Mouse (Mus musculus): ENCODE measurements around the gene Apbb2. TPM values are rescaled to one million over a fixed set of nuclear protein-coding genes. Genes with fewer than 3 reads are reported as not detected.

Apbb2 gene
- total and polyA plus RNA-seq, 3 experiments: 0.34 to 0.40 (median 0.34) TPM

GRCm38 (mm10) chr5:66328766-66329165 lies 289.8 kb downstream of the Apbb2 start:
- dilution Hi-C loops (cut with MboI; ENCODE audit: extremely low pct_ligation_motif_present, extremely low pct_unique_long_range_greater_than_20kb, low sequenced_read_pairs): no loop called here
- H3K27me3 ChIP-seq (replicated peaks): no peaks in the 10 kb centered on the region
- DNase-seq (ENCODE audit: extremely low read depth): no peak
- no peak overlapping the region for H3K4me2 ChIP-seq (ENCODE audit: insufficient read depth, low read depth, poor library complexity, severe bottlenecking)
- H3K36me3 ChIP-seq (replicated peaks in 1 of 2; ENCODE audit: control insufficient read depth in 1 of 2, insufficient read depth in 1 of 2, low read length in 1 of 2): no peaks in the 10 kb centered on the region
- in situ Hi-C loops (cut with MboI; ENCODE audit: low pct_ligation_motif_present, low pct_unique_long_range_greater_than_20kb, low sequenced_read_pairs): no loop called here
- H3K79me2 ChIP-seq (replicated peaks; ENCODE audit: control insufficient read depth, extremely low read depth, insufficient read depth, poor library complexity, severe bottlenecking): no peaks in the 10 kb centered on the region
- no peak overlapping the region for H3K27ac ChIP-seq (ENCODE audit: insufficient read depth, low read depth)
- no peak overlapping the region for H3K9ac ChIP-seq (ENCODE audit: insufficient read depth, low read depth)
- TF ChIP-seq USF1 (IDR thresholded peaks at IDR 0.05; ENCODE audit: low read depth, low read length): no peak
- H3K4me1 ChIP-seq (ENCODE audit: control insufficient read depth in 1 of 2, insufficient read depth in 2 of 2): 0 out of 4 replicates have a peak, but pooled peaks cover 0 to 4% of the 10 kb centered on the region in 2 experiments
- H3K4me3 ChIP-seq (replicated peaks in 1 of 3; ENCODE audit: low read depth in 2 of 3, low read length in 2 of 3, poor library complexity in 1 of 3): no peak overlapping the region
- no peaks in the 10 kb centered on the region for H3K9me3 ChIP-seq (replicated peaks; ENCODE audit: low read length)

- Histone ChIP-seq H3K9ac (ENCODE audit: insufficient read depth, low read depth) (no peak overlapping the region), H3K4me2 (ENCODE audit: insufficient read depth, low read depth, poor library complexity, severe bottlenecking) (no peak overlapping the region), H3K9me3 (replicated peaks; ENCODE audit: low read length) (no peaks in the 10 kb centered on the region), H3K27ac (ENCODE audit: insufficient read depth, low read depth) (no peak overlapping the region), H3K79me2 (replicated peaks; ENCODE audit: control insufficient read depth, extremely low read depth, insufficient read depth, poor library complexity, severe bottlenecking) (no peaks in the 10 kb centered on the region), H3K4me1 (ENCODE audit: control insufficient read depth in 1 of 2, insufficient read depth in 2 of 2) (0 out of 4 replicates have a peak, but pooled peaks cover 0 to 4% of the 10 kb centered on the region in 2 experiments), H3K36me3 (replicated peaks in 1 of 2; ENCODE audit: control insufficient read depth in 1 of 2, insufficient read depth in 1 of 2, low read length in 1 of 2) (no peaks in the 10 kb centered on the region), H3K4me3 (replicated peaks in 1 of 3; ENCODE audit: low read depth in 2 of 3, low read length in 2 of 3, poor library complexity in 1 of 3) (no peak overlapping the region), H3K27me3 (replicated peaks) (no peaks in the 10 kb centered on the region)
- DNase-seq (ENCODE audit: extremely low read depth): no peak
- TF ChIP-seq MAX (IDR thresholded peaks at IDR 0.05; ENCODE audit: low read length): no peak
- no peak for TF ChIP-seq JUN (IDR thresholded peaks at IDR 0.05; ENCODE audit: insufficient read depth, low read depth, low read length)
- no peak for TF ChIP-seq RCOR1 (conservative IDR thresholded peaks at IDR 0.05; ENCODE audit: low read depth, low read length)
- TF ChIP-seq SMC3 (IDR thresholded peaks at IDR 0.05; ENCODE audit: low read depth, low read length): no peak
- no peak for TF ChIP-seq ELF1 (IDR thresholded peaks at IDR 0.05; ENCODE audit: low read depth, low read length)
- no peak for TF ChIP-seq MYC (IDR thresholded peaks at IDR 0.05; ENCODE audit: low read depth, low read length)
- no peak for TF ChIP-seq NELFE (IDR thresholded peaks at IDR 0.05; ENCODE audit: low read depth, low read length)
- TF ChIP-seq ZNF384 (IDR thresholded peaks at IDR 0.05; ENCODE audit: low read depth, low read length): no peak
- TF ChIP-seq USF1 (IDR thresholded peaks at IDR 0.05; ENCODE audit: low read depth, low read length): no peak
- no peak for TF ChIP-seq CHD2 (IDR thresholded peaks at IDR 0.05; ENCODE audit: low read length)
- no peak for TF ChIP-seq GABPA (IDR thresholded peaks at IDR 0.05; ENCODE audit: insufficient replicate concordance, low read depth, low read length)
- TF ChIP-seq TCF12 (IDR thresholded peaks at IDR 0.05; ENCODE audit: low read depth, low read length): no peak
- TF ChIP-seq POLR2A (IDR thresholded peaks at IDR 0.05; ENCODE audit: low read depth, low read length): no peak
- TF ChIP-seq SIN3A (IDR thresholded peaks at IDR 0.05; ENCODE audit: low read length): no peak
- TF ChIP-seq USF2 (conservative IDR thresholded peaks at IDR 0.05; ENCODE audit: low read depth, low read length): no peak
- no peak for TF ChIP-seq RAD21 (IDR thresholded peaks at IDR 0.05; ENCODE audit: low read depth, low read length)
- TF ChIP-seq MAFK (IDR thresholded peaks at IDR 0.05; ENCODE audit: insufficient replicate concordance, low read length): no peak
- in situ Hi-C loops (cut with MboI; ENCODE audit: low pct_ligation_motif_present, low pct_unique_long_range_greater_than_20kb, low sequenced_read_pairs): no loop called here
- dilution Hi-C loops (cut with MboI; ENCODE audit: extremely low pct_ligation_motif_present, extremely low pct_unique_long_range_greater_than_20kb, low sequenced_read_pairs): no loop called here
These were observed 290.4 kb downstream of the Apbb2 start for GRCm38 (mm10) chr5:66327949-66328726.

Data from CH12.LX (cell line).